Mouse (Mus musculus): ENCODE results near the gene Olfr98.
A peak's percentile ranks its signal among the peaks of the same experiment; 100 is the strongest.
"Not testable (repeated sequence)": the region's sequence is repeated elsewhere in the genome, so short reads cannot be mapped to it uniquely, and the experiment has no call there.

Olfr98 gene

DNA sequence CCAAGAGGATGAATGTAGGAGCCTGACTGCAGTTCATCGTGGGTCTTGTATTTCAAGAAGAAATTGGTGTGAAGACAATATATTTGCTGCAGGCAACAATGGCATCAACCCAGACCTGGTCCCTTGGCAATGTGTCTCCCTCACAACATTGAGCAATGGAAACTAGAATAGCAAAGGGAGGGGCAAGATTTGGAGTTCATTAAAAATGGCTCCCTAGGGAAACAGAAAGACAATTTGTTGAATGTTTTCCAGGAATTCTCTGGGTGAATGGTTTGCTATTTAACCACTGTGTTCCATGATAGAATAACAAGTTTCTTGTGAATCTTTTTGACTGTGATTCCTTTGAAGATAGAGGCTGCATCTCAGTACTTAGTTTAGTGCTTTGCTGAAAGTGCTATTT is at the start of gene Olfr98:
Olfr98 (minus strand) TSS at position 124 of the 400 bp plus-strand sequence.
- DNase-seq: no peak

DNA sequence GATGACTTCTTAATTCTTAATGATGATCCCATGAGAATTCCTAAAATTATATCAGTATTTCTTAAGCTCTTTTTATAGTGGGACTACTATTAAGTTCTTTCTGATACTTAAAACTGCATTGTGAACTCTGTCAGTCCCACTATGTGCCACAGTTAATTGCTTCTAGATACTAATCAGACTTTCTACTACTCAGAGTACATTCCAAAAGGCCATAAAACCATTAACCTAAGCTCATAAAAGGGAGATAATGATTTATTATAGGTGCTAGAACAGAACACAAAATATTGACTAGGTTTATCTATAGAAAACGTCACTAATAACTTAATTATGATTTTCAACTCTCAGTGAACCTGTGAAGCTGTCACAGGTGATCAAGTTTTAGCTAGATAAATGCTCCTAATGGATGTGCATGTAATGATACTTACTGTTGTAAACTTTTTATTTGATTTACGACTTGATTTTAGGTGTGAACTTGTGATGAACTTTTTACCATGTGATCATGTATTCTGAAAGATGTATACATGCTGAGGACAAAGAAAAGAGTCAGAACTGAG is 46.7 kb upstream of the Olfr98 start:
- DNase-seq: no peak

DNA sequence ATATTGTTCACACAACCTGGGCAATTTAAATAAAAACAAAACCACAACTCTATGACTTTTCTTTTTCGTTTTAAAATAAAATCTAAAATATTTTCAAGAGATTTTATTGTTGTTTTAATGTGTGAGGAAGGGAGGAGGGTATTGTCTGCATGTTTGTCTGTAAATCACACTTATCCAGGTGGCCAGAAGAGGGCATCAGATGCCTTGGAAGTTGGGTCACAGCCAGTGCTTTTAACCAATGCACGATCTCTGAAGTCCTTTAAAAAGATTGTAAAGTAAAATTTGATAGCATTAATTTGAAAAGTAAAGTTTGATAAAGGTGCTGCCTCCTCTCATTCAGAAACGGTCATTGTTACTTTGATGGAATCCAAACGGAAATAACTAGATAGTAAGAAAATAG is 44.9 kb upstream of the Olfr98 start:
- DNase-seq: no peak

DNA sequence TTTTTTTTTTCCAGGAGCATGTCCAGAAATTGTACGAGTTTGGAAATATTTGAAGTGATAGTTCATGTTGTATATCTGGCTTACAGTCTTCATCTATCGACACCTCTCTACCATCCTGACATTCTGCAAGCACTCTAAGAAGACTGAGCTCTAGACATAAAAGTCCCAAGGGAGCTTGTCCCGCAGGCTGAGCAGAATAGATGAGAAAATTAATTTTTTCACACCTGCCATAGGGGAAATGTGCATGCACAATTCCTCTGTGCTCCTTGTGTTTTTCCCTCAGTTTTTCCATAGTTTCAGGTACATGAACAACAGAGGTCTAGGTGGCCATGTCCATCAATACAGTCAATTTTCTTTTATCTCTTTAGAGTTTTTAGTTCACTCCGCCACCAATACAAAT is 40.7 kb upstream of the Olfr98 start, which contains the start of gene Olfr101:
Olfr101 (minus strand) TSS at position 101 of the 400 bp plus-strand sequence.
- DNase-seq: no peak

DNA sequence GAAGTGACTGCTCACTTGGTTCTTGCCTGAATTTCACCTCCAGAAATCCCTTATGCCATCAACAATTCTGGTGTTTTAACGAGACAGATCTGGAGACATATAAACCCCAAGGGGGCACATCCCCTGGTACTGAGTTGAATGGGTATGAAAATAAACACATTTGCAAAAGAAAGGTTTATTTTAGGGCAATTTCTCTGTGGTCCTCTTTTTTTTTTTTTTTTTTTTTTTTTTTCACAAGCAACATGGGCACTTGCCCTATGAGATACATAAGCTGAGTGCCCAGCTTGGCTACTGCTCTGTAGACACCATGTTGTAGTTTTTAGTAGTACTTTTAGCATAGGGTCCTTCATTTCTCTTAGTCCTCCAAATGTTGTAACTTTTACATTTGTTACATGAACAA is 19.8 kb upstream of the Olfr98 start, which contains the start of gene Olfr99:
Olfr99 (minus strand) TSS at position 101 of the 400 bp plus-strand sequence.
- no peak for DNase-seq

DNA sequence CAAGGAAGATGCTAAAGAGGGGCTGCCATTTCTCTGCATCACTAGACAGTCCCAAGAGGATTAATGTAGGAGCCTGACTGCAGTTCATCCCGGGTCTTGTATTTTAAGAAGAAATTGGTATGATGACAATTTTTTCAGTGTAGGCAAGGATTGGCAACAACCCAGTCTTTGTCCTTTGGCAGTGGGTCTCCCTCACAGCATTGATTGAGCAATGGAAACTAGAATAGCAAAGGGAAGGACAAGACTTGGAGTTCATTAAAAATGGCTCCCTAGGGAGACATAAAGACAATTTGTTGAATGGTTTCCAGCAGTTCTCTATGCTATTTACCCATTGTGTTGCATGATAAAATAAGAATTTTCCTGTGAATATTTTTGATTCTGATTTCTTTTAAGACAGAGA is 16.8 kb upstream of the Olfr98 start:
- no peak for DNase-seq

DNA sequence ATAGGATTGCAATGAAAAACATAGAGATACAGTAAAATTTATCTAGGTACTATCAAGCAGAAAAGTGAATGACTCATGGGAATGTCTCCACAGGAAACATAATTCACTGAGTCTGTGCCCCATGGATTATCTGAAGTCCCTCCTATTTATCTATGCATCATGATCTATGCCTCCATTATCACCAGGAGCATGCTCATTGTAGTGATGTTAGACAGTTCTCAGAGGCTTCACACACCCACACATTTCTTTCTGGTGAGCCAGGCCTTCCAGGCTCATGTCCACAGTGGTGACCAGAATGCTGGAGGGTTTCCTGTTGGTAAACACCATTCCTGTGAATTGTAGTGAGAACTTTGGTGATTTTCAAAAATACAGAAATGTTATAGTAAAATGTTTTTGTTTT is 13.0 kb upstream of the Olfr98 start:
- no peak for DNase-seq

DNA sequence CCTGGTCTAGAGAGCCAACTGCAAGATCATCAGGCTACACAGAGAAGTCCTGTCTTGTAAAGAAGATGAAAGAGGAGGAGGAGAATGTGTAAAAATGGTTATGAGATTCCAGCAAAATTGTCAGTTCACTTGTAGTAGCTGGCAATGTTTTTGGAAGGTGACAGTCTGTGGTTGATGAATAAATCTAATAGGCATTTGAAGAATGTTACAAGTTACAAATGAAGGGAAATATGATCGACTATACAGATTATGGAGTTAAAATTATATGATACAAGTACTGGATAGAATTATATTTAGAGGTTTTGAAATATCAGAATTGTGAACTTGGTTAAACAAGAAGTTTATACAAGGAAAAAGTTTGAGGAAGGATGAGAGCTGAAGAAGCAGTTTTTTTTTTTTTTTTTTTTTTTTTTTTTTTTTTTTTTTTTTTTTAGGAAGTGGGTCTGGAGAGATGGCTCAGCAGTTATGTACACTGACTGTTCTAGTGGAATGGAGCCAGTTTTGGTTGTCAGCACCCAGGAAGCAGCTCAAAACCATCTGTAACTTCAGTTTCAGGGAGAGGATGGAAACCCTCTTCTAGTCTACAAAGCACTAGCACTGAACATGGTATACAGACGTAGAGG is 12.2 kb upstream of the Olfr98 start:
- no peak for DNase-seq

DNA sequence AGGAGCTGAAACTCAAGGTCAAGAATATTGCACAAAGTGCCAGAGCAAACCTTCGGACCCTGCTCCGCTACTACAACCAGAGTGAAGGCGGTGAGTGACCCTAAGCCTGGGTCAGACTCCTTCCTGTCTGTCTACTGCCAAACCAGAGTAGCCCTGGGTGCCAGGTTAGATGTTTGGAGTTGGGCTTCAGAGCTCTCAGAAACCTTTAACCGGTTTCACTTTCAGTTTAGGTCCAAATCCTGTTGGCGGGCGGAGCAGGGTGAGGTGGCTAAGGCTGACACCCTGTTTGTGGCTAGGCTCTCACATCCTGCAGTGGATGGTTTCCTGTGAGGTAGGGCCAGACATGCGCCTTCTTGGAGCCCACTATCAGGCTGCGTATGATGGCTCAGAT is 7.1 kb upstream of the Olfr98 start:
- no peak for DNase-seq

DNA sequence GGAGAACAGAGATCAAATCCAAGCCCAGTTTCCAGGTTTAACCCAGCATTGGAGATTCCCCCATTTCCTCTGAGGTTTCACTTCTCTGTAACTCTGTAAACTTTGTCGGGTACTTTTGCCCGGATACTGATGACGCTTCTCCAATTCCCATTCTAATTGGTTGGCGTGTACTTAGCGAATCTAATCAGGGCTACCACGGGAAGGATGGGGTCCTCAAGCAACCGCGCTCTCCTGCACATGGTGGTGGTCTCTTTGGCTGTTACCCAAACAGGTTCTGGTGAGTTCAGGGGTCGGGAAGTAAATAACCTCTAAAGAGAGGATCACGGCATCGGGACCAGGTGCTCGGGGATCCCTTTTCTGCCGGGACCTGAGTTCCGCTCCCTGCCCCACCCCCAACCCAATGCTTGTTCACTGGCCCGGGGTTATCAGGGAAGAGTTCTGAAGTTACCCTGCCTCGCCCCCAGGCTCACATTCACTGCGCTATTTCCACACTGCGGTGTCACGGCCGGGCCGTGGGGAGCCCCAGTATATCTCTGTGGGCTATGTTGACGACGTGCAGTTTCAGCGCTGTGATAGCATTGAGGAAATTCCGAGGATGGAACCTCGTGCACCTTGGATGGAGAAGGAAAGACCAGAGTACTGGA is 6.6 kb upstream of the Olfr98 start, which contains the start of gene H2-M3:
H2-M3 (plus strand) TSS at position 163 of the 644 bp plus-strand sequence.
- peak; percentile 43 for DNase-seq

DNA sequence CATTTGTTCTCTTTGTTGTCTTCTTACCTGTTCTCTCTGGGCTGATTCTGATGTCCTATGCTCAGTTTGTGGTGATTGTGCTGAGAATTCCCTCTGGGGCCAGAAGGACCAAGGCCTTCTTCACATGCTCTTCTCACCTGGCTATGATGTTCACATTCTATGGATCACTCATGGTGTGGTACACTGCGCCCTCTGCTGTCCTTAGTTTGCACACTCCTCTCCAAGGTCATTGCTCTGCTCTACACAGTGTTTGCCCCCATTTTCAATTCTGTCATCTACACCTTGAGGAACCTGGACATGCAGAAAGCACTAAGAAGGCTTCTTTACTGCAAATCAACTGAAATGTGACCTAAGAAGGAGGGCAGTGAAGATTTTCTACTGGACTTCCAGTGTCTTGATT is 13.0 kb downstream of the Olfr98 start:
- no peak for DNase-seq

DNA sequence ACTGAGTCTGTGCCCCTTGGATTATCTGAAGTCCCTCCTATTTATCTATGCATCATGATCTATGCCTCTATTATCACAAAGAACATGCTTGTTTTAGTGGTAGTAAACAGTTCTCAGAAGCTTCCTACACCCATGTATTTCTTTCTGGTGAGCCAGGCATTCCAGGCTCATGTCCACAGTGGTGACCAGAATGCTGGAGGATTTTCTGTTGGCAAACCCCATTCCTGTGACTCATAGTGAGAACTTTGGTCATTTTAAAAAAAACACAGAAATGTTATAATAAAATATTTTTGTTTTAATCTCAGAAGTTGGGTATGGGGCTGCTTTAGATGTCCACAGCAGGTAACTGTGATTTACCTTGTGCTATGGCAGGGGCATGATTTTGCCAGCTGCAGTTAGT is 14.1 kb downstream of the Olfr98 start:
- no peak for DNase-seq

DNA sequence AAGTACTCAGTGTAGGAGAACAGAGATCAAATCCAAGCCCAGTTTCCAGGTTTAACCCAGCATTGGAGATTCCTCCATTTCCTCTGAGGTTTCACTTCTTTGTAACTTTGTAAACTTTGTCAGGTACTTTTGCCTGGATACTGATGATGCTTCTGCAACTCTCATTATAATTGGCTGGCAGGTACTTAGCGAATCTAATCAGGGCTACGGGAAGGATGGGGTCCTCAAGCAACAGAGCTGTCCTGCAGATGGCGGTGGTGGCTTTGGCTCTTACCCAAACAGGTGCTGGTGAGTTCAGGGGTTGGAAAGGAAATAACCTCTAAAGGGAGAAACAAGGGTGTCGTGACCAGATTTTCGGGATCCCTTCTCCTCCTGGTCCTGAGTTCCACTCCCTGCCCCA is 16.8 kb downstream of the Olfr98 start:
- DNase-seq: peak; percentile 1

DNA sequence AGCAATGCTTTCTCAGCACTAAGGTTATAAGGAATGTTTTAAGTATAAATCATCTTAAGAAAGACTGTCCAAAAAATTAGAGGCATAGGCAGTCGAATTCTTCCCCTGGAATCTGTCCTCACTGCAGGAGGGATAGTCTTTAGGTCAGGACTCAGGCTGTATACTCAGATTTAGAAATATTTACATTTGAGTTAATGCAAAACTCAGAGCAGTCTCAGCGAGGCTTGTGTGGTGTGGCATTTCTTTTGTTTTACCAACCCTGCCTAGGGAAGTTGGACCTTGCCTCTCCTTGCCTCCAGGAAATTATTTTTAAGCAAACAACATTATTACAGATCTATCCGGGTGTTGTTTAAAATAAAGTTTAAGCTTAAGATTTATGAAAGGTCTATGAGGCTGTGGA is 21.4 kb downstream of the Olfr98 start:
- DNase-seq: no peak

DNA sequence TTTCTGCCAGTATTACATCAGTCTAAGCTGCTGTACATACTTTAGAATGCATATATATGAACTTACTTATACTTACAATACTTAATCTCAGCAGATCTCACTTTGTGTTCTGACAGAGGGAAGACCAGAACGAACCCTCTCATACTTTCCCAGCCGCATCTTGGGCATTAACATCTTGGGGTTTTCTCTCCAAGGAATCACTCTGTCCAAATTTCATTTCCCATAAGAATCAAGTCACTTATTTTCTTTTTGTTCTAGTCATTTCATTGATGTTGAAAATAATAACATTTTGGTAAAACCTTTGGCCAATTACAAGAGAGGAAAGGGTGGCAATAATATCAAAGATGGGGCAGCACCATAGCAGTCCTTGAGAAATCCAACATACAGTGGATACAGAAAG is 26.3 kb downstream of the Olfr98 start, which contains the start of gene Olfr97:
Olfr97 (minus strand) TSS at position 101 of the 400 bp plus-strand sequence.
- not testable (repeated sequence) for DNase-seq

DNA sequence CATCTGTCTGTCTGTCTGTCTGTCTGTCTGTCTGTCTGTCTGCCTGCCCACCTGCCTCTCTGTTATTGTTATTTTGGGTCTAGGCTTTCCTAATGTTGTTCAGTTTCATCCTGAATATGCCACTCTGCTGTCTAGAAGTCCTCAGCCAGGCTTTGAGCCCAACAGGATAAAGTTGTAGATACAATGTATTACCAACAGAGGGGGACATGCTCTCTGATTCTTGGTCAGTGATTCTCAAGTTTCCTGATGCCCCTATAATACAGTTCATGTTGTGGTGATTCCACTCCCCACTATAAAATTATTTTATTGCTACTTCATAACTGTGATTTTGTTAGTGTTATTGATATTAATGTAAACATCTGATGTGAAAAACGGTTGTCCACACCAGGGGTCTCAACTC is 41.7 kb downstream of the Olfr98 start:
- DNase-seq: no peak

DNA sequence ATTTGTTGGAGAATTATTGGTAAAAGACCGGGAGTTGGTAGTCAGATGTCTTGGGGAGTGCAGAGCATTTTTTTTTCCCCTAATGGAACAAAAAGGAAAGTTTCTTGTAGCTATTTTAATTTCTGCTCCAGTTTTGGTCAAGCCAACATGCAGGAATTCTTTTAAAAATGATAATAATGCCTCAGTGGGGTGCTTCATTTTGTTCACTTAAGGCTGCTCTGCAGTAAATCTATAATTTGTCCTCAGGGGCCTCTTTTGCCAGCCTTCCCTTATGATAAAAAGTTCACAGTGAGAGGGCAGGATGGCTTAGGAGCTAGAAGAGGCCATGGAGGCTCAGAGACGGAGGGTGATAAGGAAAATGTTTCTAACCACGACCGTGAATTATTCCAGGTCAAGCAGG is 43.7 kb downstream of the Olfr98 start, which contains the start of gene Olfr96:
Olfr96 (plus strand) TSS at position 301 of the 400 bp plus-strand sequence.
- DNase-seq: no peak

DNA sequence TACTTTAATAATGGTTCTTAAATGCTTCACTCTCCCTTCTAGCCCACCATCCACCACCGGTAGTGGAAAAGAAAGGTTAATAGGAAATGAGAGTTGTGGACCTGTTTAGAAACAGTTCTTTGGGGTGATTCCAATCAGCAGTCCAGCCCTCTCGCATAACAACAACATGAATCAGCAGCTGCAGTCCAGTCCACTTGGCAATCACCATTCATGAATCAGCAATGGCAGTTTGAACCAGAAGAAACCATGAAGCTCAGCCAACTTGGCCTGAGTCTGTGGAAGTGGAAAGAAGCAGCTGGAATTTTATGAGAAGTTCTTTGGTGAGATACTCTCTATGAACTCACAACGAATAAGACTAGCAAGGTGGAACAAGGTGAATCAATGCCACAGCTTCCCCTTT is 45.1 kb downstream of the Olfr98 start:
- DNase-seq: no peak

DNA sequence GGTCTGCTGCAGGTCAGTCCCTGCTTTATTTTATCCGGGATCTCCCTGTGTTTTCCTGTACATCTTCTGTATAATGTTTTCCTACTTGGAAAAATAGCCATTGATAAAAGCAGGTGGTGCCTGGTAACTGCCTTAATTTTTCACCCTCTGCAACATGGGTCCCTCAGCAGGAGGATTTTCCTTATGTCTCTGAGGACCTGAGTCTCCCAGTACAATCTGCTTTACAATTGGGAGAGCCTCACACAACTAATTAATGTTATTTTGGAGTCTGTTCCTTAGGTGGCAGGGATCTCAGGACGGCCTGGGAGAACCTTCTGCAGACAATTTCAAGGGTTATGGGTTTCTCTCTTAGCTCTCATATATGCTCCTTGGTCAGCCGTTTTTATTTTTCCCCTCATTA is 50.5 kb downstream of the Olfr98 start, which contains the start of gene Olfr95:
Olfr95 (minus strand) TSS at position 101 of the 400 bp plus-strand sequence.
- no peak for DNase-seq
